Mouse (Mus musculus) thymus, adult 2 months (tissue): ENCODE results near the gene Arcn1.

ENCODE experiments used
- CTCF ChIP-seq: fragments of 200-500 bp; IDR thresholded peaks from 2 replicates; pipeline ENCODE4 v1.5.1; 2012; ENCODE audit warnings: mild to moderate bottlenecking, control low read depth, low read length, moderate library complexity, borderline replicate concordance; ENCODE audit not compliant: control insufficient read depth, poor library complexity, insufficient read depth; ENCODE audit errors: extremely low read depth
- POLR2A ChIP-seq: fragments of 200-500 bp; IDR thresholded peaks from 2 replicates; pipeline ENCODE4 v1.6.1; 2012; ENCODE audit warnings: mild to moderate bottlenecking, low read length, control low read depth, moderate library complexity; ENCODE audit not compliant: control insufficient read depth, poor library complexity, insufficient read depth; ENCODE audit errors: extremely low read depth

DNA sequence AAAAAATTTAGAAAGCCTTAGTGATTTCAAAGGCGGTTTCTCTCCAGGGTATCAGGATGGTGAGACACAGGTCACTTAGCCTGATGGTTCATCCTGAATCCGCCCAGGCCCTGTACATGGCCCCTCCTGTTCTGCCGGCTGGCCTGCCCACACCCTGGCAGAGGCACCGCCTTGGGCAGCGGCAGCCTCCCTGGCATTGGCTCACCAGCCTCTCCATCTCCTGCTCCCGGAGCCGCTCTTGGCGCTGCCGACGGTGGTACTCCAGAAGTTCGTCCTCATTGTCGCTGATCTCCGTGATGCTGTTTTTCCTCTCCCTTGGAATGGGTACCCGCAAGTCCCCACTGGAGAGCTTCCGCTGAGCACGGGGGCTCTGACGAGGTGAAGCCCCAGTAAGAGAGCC, 52.5 kb downstream of the Arcn1 start:
- TF ChIP-seq CTCF (no peak), POLR2A (no peak)
